Mouse (Mus musculus) cerebellum, postnatal 4 days (tissue): Measurements from ENCODE around the gene Smim6.

ENCODE experiments used
- DNase-seq, 2 experiments: peaks; one replicate each; pipeline ENCODE4 v3.0.0; 2022; ENCODE audit warnings: low spot score in 2 of 2, mixed read lengths in 1 of 2

Gene Smim6

GRCm38 (mm10) chr11:115900561-115901337 is 11.1 kb upstream of the Smim6 start:
- no peak for DNase-seq

DNA sequence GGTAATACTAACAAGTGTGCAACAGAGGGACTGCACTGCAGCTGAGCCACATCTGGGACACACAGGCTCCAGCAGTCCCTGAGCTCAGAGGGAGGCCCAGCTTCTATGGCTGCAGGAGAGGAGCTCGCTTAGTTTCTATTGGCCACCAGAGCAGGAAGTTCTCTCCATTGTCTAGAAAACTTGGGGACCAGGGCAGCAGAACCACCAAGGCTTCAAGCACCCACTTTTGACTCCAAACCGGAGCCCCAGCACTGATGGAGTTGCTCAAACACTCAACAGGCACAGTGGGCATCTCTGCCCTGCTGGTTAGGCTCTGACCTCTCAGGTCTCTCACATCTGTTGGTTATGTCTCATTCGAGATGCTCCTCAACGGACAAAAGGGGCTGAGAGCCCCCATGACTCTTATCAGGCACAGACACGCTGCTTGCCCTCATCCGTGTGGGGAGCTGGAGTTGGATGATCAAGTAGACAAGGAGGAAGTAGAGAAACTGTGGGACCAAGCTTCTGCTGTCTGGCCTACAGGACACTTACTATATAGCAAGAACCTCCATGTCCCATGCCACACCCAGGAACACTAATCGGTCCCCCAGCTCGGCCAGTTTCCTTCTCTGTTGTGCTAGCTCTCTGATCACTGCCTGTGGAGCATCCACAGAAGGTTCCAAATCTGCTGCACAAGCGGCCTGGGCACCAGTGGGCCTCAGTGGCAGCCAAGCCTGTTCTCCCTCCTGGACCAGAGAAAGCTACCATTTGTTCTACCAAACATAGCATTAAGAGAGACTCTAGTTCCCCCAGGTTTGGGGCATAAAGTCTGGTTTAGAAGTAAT is 10.3 kb upstream of the Smim6 start:
- DNase-seq = no peak

DNA sequence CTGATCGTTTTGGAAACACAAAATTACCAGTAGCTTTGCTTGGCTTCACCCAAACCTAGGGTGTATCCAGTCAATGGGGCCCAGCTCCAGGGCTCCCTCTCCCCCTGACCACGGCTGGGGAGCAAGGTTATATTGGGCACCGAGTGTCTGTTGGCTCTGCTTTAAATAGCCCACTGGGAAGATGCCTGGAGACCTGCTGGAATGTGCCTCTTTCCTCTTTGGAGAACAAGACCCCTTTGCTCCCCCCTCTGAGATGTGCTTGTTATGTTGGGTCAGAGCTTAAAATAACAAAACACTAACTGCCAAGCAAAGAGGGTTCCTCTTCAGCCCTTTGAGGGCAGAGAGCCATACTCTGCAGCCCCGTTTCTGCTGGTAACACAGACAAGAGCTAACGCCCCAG is 9.6 kb upstream of the Smim6 start:
- DNase-seq = no peak

- DNase-seq = no peak
Observed at GRCm38 (mm10) chr11:115902831-115903230, 9.0 kb upstream of the Smim6 start.

GRCm38 (mm10) chr11:115903384-115904230 is 8.2 kb upstream of the Smim6 start:
- DNase-seq = no peak

GRCm38 (mm10) chr11:115904231-115904955 is 7.4 kb upstream of the Smim6 start:
- no peak for DNase-seq

DNA sequence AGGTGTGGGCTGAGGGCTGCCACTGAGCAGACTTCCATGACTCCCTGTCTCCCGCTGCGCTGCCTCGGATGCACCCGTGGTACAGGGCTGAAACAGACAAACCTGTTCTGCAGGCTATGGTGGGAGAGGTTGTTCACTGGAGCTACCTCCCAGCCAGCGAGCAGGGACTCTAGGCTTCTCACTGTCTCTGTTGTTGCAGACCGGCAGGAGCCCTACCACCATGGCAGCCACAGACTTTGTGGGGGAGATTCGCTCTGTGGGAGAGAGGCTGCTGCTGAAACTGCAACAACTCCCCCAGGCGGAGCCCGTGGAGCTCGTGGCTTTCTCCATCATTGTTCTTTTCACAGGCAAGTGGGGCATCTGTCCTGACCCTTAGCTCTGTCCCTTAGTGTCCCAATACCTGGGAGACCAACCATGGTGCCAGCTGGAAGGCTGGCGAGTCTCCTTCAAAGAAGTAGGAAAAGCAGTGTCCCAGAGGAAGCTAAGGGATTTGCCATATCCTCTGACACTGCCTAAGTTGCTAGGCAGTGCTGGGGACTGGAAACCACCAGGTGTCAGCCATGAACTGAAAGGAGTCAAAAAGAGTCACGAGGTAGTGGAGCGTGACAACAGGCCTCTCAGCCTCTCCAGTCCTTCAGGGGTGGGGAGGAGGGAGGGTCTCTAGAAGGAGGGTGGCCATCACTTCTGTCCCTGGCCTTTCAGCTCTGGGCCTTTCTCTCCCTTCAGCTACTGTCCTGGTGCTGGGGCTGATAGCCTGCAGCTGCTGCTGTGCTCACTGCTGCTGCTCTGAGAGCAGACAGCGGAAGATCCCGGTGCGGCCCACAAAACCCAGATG is 6.6 kb upstream of the Smim6 start:
- DNase-seq = no peak

DNA sequence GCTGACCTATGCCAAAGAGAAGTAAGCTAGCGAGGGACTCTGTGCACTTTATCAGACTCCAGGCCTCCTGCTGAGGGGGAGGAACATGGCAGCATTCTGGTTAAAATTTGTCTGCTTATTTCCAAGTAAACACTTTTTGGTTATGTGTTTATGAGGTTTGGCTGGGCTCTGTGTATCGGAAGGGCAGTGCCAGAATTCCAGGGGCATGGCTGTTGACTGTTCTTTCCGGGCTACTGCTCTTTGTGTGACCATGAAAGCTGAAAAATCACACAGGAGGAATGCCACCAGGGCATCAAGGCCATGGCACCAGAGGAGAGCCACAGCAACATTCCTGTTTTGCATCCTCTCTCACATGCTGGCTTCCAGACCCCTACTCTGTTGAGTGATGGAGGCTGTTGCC is 5.7 kb upstream of the Smim6 start:
- DNase-seq = no peak

- no peak for DNase-seq
Observed at GRCm38 (mm10) chr11:115906521-115906920, 5.3 kb upstream of the Smim6 start.

- DNase-seq = no peak
Observed at GRCm38 (mm10) chr11:115911134-115911561, 669 bp upstream of the Smim6 start.

DNA sequence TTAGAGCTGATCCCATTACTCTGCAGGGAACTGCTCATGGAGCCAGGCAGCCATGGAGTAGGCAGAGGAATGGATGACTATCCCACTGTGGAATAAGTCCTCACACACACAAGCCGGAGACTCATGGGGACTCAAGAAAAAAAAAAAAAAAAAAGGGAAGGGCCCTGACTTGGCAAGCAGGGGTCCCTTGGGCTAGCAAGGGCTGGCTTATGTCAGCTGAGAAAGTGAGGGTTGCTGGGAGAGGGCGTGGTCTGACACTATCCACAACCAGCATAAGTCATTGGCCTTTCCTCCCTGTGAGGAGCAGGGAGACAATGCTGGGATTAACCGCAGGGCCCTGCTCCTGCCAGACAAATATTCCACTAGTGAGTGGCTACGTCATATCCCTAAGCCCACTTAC is 4.8 kb downstream of the Smim6 start:
- no peak for DNase-seq

DNA sequence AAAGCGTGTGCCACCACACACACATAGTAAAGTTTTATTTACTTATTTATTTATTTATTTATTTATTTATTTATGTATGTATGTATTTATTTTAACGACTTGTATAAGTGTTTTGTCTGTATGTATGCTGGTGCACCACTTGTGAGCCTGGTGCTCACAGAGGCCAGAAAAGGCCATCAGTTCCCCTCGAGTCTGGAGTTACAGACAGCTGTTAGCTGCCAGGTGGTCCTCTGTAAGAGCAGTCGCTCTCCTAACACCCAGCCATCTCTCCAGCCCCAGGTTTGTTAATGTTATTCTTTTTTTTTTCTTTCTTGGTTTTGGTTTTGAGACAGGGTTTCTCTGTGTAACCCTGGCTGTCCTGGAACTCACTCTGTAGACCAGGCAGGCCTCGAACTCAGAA is 6.8 kb downstream of the Smim6 start:
- no peak for DNase-seq

DNA sequence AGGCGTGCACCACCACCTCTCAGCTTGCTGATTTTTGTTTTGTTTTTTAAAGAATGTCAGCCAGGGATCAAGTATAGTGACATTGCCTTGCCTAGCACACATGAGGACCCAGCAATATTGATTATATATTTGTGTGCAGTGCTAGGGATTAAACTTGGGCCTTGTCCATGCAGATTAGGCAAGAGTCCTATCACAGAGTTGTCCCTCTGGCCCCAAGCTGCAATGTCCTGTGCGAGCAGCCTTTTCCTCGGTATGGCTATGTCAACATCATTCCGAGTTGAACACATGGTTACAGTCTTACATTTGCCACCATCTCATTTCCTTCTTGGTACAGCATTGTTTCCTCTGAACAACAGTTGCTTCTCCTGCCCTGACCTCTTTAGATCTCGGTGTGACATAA is 7.3 kb downstream of the Smim6 start:
- DNase-seq = no peak

DNA sequence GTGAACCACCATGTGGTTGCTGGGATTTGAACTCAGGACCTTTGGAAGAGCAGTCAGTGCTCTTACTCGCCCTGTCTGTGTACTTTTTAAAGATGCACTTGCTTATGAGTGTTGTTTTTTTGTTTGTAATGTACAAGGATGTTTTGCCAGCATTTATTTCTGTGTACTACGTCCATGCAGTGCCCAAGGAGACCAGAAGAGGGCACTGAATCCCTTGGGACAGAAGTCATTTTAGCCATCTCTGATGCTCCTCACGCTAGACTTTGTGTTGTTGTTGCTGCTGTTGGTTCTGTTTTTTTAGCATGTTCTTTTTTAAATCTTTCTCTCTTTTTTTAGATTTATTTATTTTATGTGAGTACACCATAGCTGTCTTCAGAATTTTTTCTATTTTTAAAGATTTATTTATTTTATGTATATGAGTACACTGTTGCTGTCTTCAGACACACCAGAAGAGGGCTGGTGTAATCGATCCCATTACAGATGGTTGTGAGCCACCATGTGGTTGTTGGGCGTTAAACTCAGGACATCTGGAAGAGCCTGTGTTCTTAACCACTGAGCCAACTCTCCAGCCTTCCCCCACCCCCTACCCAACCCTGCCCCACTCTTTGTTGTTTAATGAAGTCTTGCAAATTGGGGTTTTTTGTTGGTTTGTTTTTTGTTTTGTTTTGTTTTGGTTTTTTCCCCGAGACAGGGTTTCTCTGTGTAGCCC is 8.4 kb downstream of the Smim6 start:
- DNase-seq = peak in 1 of 2 experiments; percentile 48

- no peak for DNase-seq
Observed at GRCm38 (mm10) chr11:115921986-115922385, 10.2 kb downstream of the Smim6 start.

DNA sequence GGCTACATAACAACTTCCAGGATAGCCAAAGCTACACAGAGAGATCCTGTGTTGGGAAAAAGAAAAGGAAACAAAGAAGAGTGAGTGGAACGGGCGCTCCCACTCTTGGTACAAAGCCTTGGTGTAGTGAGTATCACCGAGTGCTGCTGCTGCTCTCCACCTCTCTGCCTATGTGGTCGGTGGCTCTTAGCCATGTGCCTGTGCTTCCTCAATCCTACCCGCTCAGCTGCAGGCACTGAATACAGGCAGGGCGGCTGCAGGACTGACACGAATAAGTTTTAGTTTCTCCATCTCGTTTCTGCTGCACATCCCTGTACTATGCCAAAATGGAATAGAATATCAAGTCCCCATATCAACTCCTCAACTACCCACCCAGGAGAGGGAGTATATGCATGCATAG is 17.2 kb downstream of the Smim6 start:
- DNase-seq = no peak

DNA sequence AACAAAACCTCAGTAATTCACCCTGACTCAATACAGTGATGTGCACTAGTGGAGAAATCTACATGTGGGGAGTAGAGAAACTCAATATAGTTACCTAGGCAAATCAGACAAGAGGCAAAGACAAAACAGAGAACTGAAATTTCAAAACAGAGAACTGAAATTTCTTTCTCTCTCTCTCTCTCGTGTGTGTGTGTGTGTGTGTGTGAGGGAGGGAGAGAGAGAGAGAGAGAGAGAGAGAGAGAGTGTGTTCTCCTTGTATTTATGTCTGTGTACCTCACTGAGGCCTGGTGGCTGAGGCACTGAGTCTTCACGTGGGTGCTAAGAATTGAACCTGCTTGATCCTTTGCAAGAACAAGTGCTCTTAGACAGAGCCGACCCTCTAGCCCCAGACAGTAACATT is 18.0 kb downstream of the Smim6 start:
- no peak for DNase-seq

DNA sequence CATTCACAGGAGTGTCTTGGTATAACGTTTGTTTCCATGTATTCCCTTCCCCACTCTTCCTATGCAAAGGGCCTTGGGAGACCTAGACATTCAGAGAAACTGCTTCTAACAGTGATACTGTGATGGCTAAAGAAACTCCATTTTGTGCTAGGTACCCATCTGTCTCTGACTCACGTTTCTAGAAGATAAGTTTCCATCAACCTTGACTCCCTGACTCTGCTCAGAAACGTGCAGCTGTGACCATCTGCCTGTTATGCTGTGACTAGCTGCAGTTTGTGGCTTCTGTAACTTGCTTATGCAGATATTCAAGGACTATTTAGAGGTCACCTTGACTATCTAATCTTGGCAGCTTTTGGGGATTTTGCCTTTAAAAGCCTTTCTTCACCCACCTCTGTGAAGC is 19.4 kb downstream of the Smim6 start:
- no peak for DNase-seq

GRCm38 (mm10) chr11:115933108-115933746 is 21.4 kb downstream of the Smim6 start, which contains the start of the genes Sap30bp and Recql5:
Gene Sap30bp, plus strand, starts transcription at chr11:115933282.
Gene Recql5, minus strand, starts transcription at chr11:115933477.
- peak; percentile 95 to 96 for DNase-seq
